21 mouse cellular contexts compared by ENCODE assay signal in the genomic region with DNA sequence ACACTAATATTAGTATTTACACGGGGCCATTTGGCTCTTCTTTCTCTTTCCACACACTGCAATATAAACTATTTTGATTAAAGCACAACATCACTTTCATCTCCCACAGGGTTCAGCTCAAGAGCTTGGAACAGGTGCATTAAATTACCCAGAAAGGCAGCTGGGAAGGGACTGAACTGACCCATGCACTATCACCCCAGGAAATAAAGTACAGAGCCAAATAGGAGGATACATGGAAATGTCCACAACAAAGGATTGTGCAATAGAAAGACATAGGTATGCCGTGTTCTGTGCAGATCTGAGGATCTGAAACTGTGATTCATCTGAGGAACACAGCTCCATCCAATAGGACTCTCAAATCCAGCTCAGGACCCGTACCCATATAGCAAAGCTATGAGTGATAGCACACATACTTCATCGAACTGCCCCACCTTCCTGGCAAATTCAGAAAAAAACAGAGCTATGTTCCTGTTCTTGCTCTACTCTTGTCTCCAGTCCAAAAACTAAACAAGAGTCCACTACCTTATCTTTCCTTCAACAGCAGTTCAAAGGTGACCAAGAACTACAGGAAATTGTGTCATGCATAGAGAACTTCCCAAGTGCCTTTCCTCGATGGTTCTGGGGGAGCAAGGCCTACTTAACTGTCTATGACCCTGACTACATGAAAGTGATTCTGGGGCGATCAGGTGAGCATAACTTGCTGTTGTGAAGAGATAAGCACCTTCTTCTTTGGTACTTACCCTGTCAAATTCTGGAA. TPM values are rescaled to one million over a fixed set of nuclear protein-coding genes. Genes with fewer than 3 reads are reported as not detected.
DNase-seq lines count a peak whose midpoint lies in the region; ATAC-seq and TF ChIP-seq lines count a peak whose summit lies in the region.
"Not testable (repeated sequence)": the region's sequence is repeated elsewhere in the genome, so short reads cannot be mapped to it uniquely, and the experiment has no call there.
"Had no signal": no experiment of that assay in that cellular context is flagged by ENCODE, and none has a peak within 500 bp of the region (broad histone marks: within the 10 kb centered on the region; RNA-seq: fewer than 3 reads in every experiment).

No protein-coding gene starts in this region.

- not testable (repeated sequence) for H3K27me3 ChIP-seq in kidney, adult 2 months (replicated peaks; ENCODE audit: control insufficient read depth, insufficient read depth, low read length); kidney, embryonic 16.5 days (ENCODE audit: insufficient read depth, low read length); kidney, postnatal 0 days (ENCODE audit: insufficient read depth, low read length); liver, adult 2 months (ENCODE audit: control insufficient read depth, insufficient read depth, low read length); liver, embryonic 16.5 days (ENCODE audit: control insufficient read depth, insufficient read depth, low read depth, low read length); liver, postnatal 0 days (ENCODE audit: insufficient read depth, low read length)

- H3K4me3 ChIP-seq in kidney, adult 2 months (ENCODE audit: insufficient read depth, low read depth, low read length); kidney, postnatal 0 days (replicated peaks; ENCODE audit: low read depth, low read length); liver, adult 2 months (ENCODE audit: insufficient read depth, low read depth, low read length); liver, embryonic 16.5 days (ENCODE audit: low read depth, low read length); liver, postnatal 0 days (ENCODE audit: low read depth, low read length): not testable (repeated sequence)
- peak overlapping the region; percentile 21 for H3K4me3 ChIP-seq in kidney, embryonic 16.5 days (ENCODE audit: low read length)

- peak overlapping the region; percentile 45 for H3K27ac ChIP-seq in kidney, adult 2 months (ENCODE audit: insufficient read depth, low read depth, low read length)
- H3K27ac ChIP-seq in kidney, embryonic 16.5 days (ENCODE audit: low read length); kidney, postnatal 0 days; liver, embryonic 16.5 days (ENCODE audit: low read length): not testable (repeated sequence)
- peak overlapping the region; percentile 40 for H3K27ac ChIP-seq in liver, adult 2 months (replicated peaks; ENCODE audit: insufficient read depth, low read depth, low read length)
- H3K27ac ChIP-seq in liver, postnatal 0 days (ENCODE audit: low read depth): peak overlapping the region; percentile 77

- H3K79me2 ChIP-seq in liver, adult 2 months (ENCODE audit: control insufficient read depth, insufficient read depth, low read length): not testable (repeated sequence)

- not testable (repeated sequence) for H3K4me2 ChIP-seq in kidney, embryonic 16.5 days (replicated peaks; ENCODE audit: low read depth, low read length); liver, embryonic 16.5 days (ENCODE audit: low read depth, low read length)
- H3K4me2 ChIP-seq in kidney, postnatal 0 days (ENCODE audit: low read length): 0 out of 2 replicates have a peak overlapping the region, but pooled peaks have one; percentile 16
- H3K4me2 ChIP-seq in liver, postnatal 0 days (ENCODE audit: low read depth, low read length): peak overlapping the region; percentile 33; the same call in 1 of the 2 replicates

- H3K9ac ChIP-seq in kidney, embryonic 16.5 days (replicated peaks; ENCODE audit: low read length); kidney, postnatal 0 days (ENCODE audit: low read depth, low read length); liver, adult 2 months (ENCODE audit: low read depth, low read length); liver, embryonic 16.5 days (ENCODE audit: low read depth, low read length); liver, postnatal 0 days (replicated peaks): not testable (repeated sequence)

- TF ChIP-seq CTCF in kidney, adult 2 months (conservative IDR thresholded peaks at IDR 0.05; ENCODE audit: insufficient read depth, insufficient read length, low read depth, low read length); kidney, postnatal 0 days (IDR thresholded peaks at IDR 0.05; ENCODE audit: low read depth); liver, adult 2 months (IDR thresholded peaks at IDR 0.05; ENCODE audit: low read depth, low read length); liver, postnatal 0 days (IDR thresholded peaks at IDR 0.05; ENCODE audit: low read depth): not testable (repeated sequence)

- TF ChIP-seq EP300 in liver, postnatal 0 days (IDR thresholded peaks at IDR 0.05; ENCODE audit: low read depth): peak; percentile 49

- DNase-seq in heart, adult 11 months: peak; percentile 60
- not testable (repeated sequence) for DNase-seq in kidney, adult 2 months; kidney, postnatal 0 days (ENCODE audit: low spot score); liver, postnatal 0 days
- DNase-seq in liver, adult 2 months (ENCODE audit: extremely low read depth, low read depth, low spot score): peak; percentile 87

- H3K36me3 ChIP-seq in kidney, adult 2 months (ENCODE audit: control insufficient read depth, insufficient read depth, low read length); kidney, embryonic 16.5 days (ENCODE audit: insufficient read depth, low read length); kidney, postnatal 0 days (ENCODE audit: insufficient read depth, low read length); liver, adult 2 months (ENCODE audit: control insufficient read depth, insufficient read depth, low read length); liver, embryonic 16.5 days (ENCODE audit: control insufficient read depth, insufficient read depth); liver, postnatal 0 days (replicated peaks; ENCODE audit: insufficient read depth, low read length): not testable (repeated sequence)

- 54% methylated on average over 6 of the region's 6 CpGs for WGBS in kidney, adult 2 months
- 78% methylated on average over 6 of the region's 6 CpGs for WGBS in kidney, embryonic 16.5 days
- WGBS in kidney, postnatal 0 days: 74% methylated on average over 6 of the region's 6 CpGs
- WGBS in liver, adult 2 months: 21% methylated on average over 6 of the region's 6 CpGs
- WGBS in liver, embryonic 16.5 days (ENCODE audit: insufficient replicate concordance): 46% methylated on average over 5 of the region's 6 CpGs
- 62% methylated on average over 6 of the region's 6 CpGs for WGBS in liver, postnatal 0 days (ENCODE audit: insufficient replicate concordance)

- not testable (repeated sequence) for TF ChIP-seq POLR2A in kidney, adult 2 months (IDR thresholded peaks at IDR 0.05; ENCODE audit: low read depth, low read length); liver, adult 2 months (IDR thresholded peaks at IDR 0.05; ENCODE audit: extremely low read depth, insufficient read depth, low read length)

- H3K9me3 ChIP-seq in kidney, embryonic 16.5 days (ENCODE audit: low read length); kidney, postnatal 0 days (replicated peaks; ENCODE audit: low read length); liver, embryonic 16.5 days (replicated peaks; ENCODE audit: control insufficient read depth, low read length); liver, postnatal 0 days (ENCODE audit: low read length): not testable (repeated sequence)

- not testable (repeated sequence) for H3K4me1 ChIP-seq in kidney, adult 2 months (ENCODE audit: control insufficient read depth, insufficient read depth, low read length); kidney, embryonic 16.5 days (ENCODE audit: insufficient read depth, low read length); kidney, postnatal 0 days (replicated peaks; ENCODE audit: insufficient read depth, low read length); liver, adult 2 months (ENCODE audit: control insufficient read depth, insufficient read depth, low read length); liver, embryonic 16.5 days (ENCODE audit: control insufficient read depth, low read depth, low read length); liver, postnatal 0 days (ENCODE audit: insufficient read depth)

- ATAC-seq in kidney, embryonic 16.5 days (ENCODE audit: low FRiP score, low TSS enrichment); kidney, postnatal 0 days (replicated peaks; ENCODE audit: low FRiP score, low read depth): not testable (repeated sequence)
- ATAC-seq in liver, embryonic 16.5 days (ENCODE audit: low read depth): peak; percentile 41; the same call in 1 of the 2 replicates
- peak; percentile 91 for ATAC-seq in liver, postnatal 0 days

RNA-seq across cellular contexts. Expression of a gene that starts 1.2 kb away (rescaled TPM):
- 234 and 244 TPM in 2 replicates for polyA plus RNA-seq in kidney, adult 2 months (2012; rRNA removed)
- 41.3 and 57.4 TPM in 2 replicates for polyA plus RNA-seq in kidney, embryonic 16.5 days (2015; fragmentation: Nextera tagmentation; extraction: Ambion mirVana)
- 49.7 and 50.6 TPM in 2 replicates for polyA plus RNA-seq in kidney, postnatal 0 days (2015; fragmentation: Nextera tagmentation; extraction: Ambion mirVana)
- total RNA-seq in liver, adult 2 months (2014; rRNA removed): 8.3 and 19.2 TPM in 2 replicates
- 7.3 and 8.5 TPM in 2 replicates for polyA plus RNA-seq in liver, adult 2 months (2012; rRNA removed)
- 0.83 and 1.7 TPM in 2 replicates for polyA plus RNA-seq in liver, embryonic 16.5 days (2015; fragmentation: Nextera tagmentation; extraction: Ambion mirVana)
- 108 and 116 TPM in 2 replicates for polyA plus RNA-seq in liver, postnatal 0 days (2015; fragmentation: Nextera tagmentation; extraction: Ambion mirVana)
- total RNA-seq: adrenal gland, adult 18-20 months; adrenal gland, adult 2 months; adrenal gland, postnatal 25 days; adrenal gland, postnatal 36 days; CH12.LX; ES-E14; G1E; MEL had no signal
- polyA plus RNA-seq: activated CD4-positive, CD25-positive, alpha-beta regulatory T cell, adult 4 months; adrenal gland, adult 2 months; brain, embryonic 14.5 days; C2C12; CD4-positive, CD25-positive, alpha-beta regulatory T cell, adult 4 months; G1E; Patski had no signal

RNA-seq across cellular contexts. Expression of a gene that starts 36.1 kb away (rescaled TPM):
- polyA plus RNA-seq in kidney, adult 2 months (2012; rRNA removed): 0.60 and 0.91 TPM in 2 replicates
- not detected in 2 replicates for polyA plus RNA-seq in kidney, embryonic 16.5 days (2015; fragmentation: Nextera tagmentation; extraction: Ambion mirVana)
- polyA plus RNA-seq in kidney, postnatal 0 days (2015; fragmentation: Nextera tagmentation; extraction: Ambion mirVana): 0.24 TPM in 1 of 2 replicates, not detected in the other
- total RNA-seq in liver, adult 2 months (2014; rRNA removed): 19.5 and 23.2 TPM in 2 replicates
- 8.4 and 12.2 TPM in 2 replicates for polyA plus RNA-seq in liver, adult 2 months (2012; rRNA removed)
- polyA plus RNA-seq in liver, embryonic 16.5 days (2015; fragmentation: Nextera tagmentation; extraction: Ambion mirVana): not detected in 2 replicates
- 16.1 and 18.5 TPM in 2 replicates for polyA plus RNA-seq in liver, postnatal 0 days (2015; fragmentation: Nextera tagmentation; extraction: Ambion mirVana)
- total RNA-seq: adrenal gland, adult 18-20 months; adrenal gland, adult 8-10 months; adrenal gland, postnatal 25 days; adrenal gland, postnatal 36 days; CH12.LX; ES-E14; MEL had no signal
- polyA plus RNA-seq: activated CD4-positive, CD25-positive, alpha-beta regulatory T cell, adult 4 months; adrenal gland, adult 2 months; brain, embryonic 14.5 days; C2C12; CD4-positive, CD25-positive, alpha-beta regulatory T cell, adult 4 months; G1E; Patski had no signal

RNA-seq across cellular contexts. Expression of a gene that starts 46.6 kb away (rescaled TPM):
- polyA plus RNA-seq in kidney, adult 2 months (2012; rRNA removed): 368 and 393 TPM in 2 replicates
- 3.0 and 3.1 TPM in 2 replicates for polyA plus RNA-seq in kidney, embryonic 16.5 days (2015; fragmentation: Nextera tagmentation; extraction: Ambion mirVana)
- polyA plus RNA-seq in kidney, postnatal 0 days (2015; fragmentation: Nextera tagmentation; extraction: Ambion mirVana): 34.7 and 35.5 TPM in 2 replicates
- total RNA-seq in liver, adult 2 months (2014; rRNA removed): 375 and 556 TPM in 2 replicates
- polyA plus RNA-seq in liver, adult 2 months (2012; rRNA removed): 427 and 619 TPM in 2 replicates
- polyA plus RNA-seq in liver, embryonic 16.5 days (2015; fragmentation: Nextera tagmentation; extraction: Ambion mirVana): 0.08 and 0.31 TPM in 2 replicates
- polyA plus RNA-seq in liver, postnatal 0 days (2015; fragmentation: Nextera tagmentation; extraction: Ambion mirVana): 550 and 554 TPM in 2 replicates
- total RNA-seq: adrenal gland, postnatal 25 days; CH12.LX; MEL had no signal
- polyA plus RNA-seq: activated CD4-positive, CD25-positive, alpha-beta regulatory T cell, adult 4 months; brain, embryonic 14.5 days; C2C12; CD4-positive, CD25-positive, alpha-beta regulatory T cell, adult 4 months; G1E; Patski had no signal

Comparison
In these comparisons a context has a peak if more than half of its experiments do, and no peak if none do; other contexts are left out.
1. RNA of a gene that starts 46.6 kb away (polyA plus RNA-seq): 550 to 554 TPM in liver, postnatal 0 days, 427 to 619 TPM in liver, adult 2 months and 368 to 393 TPM in kidney, adult 2 months; 34.7 to 35.5 TPM in kidney, postnatal 0 days, 3.0 to 3.1 TPM in kidney, embryonic 16.5 days and 0.08 to 0.31 TPM in liver, embryonic 16.5 days; every median in the first group is over 10 times any median in the second.